ENCODE assay signal across 8 mouse cellular contexts in genomic region chr14:111674664-111675147, GRCm38 (mm10). TPM values are rescaled to one million over a fixed set of nuclear protein-coding genes. Genes with fewer than 3 reads are reported as not detected.
DNase-seq lines count a peak whose midpoint lies in the region; ATAC-seq and TF ChIP-seq lines count a peak whose summit lies in the region.

TSS of gene Slitrk5 (plus strand) at chr14:111675097.

- peak within 1 kb of the TSS; percentile 90 for H3K4me3 ChIP-seq in forebrain, postnatal 0 days (ENCODE audit: low read depth, low read length)
- peak within 1 kb of the TSS; percentile 50 for H3K4me3 ChIP-seq in liver, embryonic 12.5 days
- peak within 1 kb of the TSS; percentile 67 for H3K4me3 ChIP-seq in neural tube, embryonic 11.5 days (ENCODE audit: low read depth, low read length)
- 0 out of 2 replicates have a peak within 1 kb of the TSS, but pooled peaks have one; percentile 6 for H3K4me3 ChIP-seq in thymus, adult 2 months (ENCODE audit: control insufficient read depth, insufficient read depth, low read length)

- peak within 1 kb of the TSS; percentile 62 for H3K4me2 ChIP-seq in forebrain, postnatal 0 days (ENCODE audit: low read depth)
- H3K4me2 ChIP-seq in liver, embryonic 12.5 days = peak within 1 kb of the TSS; percentile 74
- peak within 1 kb of the TSS; percentile 62 for H3K4me2 ChIP-seq in neural tube, embryonic 11.5 days (ENCODE audit: low read depth)

- H3K9me3 ChIP-seq in forebrain, postnatal 0 days (ENCODE audit: low read length) = no peaks in the 10 kb centered on the region
- H3K9me3 ChIP-seq in liver, embryonic 12.5 days (replicated peaks) = no peaks in the 10 kb centered on the region
- no peaks in the 10 kb centered on the region for H3K9me3 ChIP-seq in neural tube, embryonic 11.5 days (ENCODE audit: control insufficient read depth, low read length)

- DNase-seq in MN1 (ENCODE audit: low spot score) = peak; percentile 83
- DNase-seq in cerebellum, adult 8-10 months = peak; percentile 96
- peak; percentile 93 for DNase-seq in forebrain, postnatal 0 days
- peak; percentile 80 to 84 for DNase-seq in heart, postnatal 14 days
- DNase-seq in kidney, postnatal 36 days = peak; percentile 71 to 90
- DNase-seq in neural tube, embryonic 11.5 days (ENCODE audit: low spot score) = peak; percentile 94
- peak; percentile 31 for DNase-seq in thymus, adult 2 months

- no peak for TF ChIP-seq POLR2A in thymus, adult 2 months (IDR thresholded peaks at IDR 0.05; ENCODE audit: control insufficient read depth, extremely low read depth, insufficient read depth, low read length, poor library complexity)

- H3K9ac ChIP-seq in forebrain, postnatal 0 days = peak within 1 kb of the TSS; percentile 94
- H3K9ac ChIP-seq in liver, embryonic 12.5 days = no peak within 1 kb of the TSS
- peak within 1 kb of the TSS; percentile 95 for H3K9ac ChIP-seq in neural tube, embryonic 11.5 days (ENCODE audit: low read length)

- no peaks in the 10 kb centered on the region for H3K27me3 ChIP-seq in forebrain, postnatal 0 days (ENCODE audit: insufficient read depth, low read length)
- H3K27me3 ChIP-seq in liver, embryonic 12.5 days (replicated peaks) = peaks cover 56% of the 10 kb centered on the region
- no peaks in the 10 kb centered on the region for H3K27me3 ChIP-seq in neural tube, embryonic 11.5 days (ENCODE audit: control insufficient read depth, insufficient read depth, low read length)
- no peaks in the 10 kb centered on the region; the same call in 1 of the 2 replicates for H3K27me3 ChIP-seq in thymus, adult 2 months (ENCODE audit: control insufficient read depth, insufficient read depth, low read length)

- no peaks in the 10 kb centered on the region for H3K36me3 ChIP-seq in forebrain, postnatal 0 days (ENCODE audit: insufficient read depth)
- H3K36me3 ChIP-seq in liver, embryonic 12.5 days = no peaks in the 10 kb centered on the region
- no peaks in the 10 kb centered on the region for H3K36me3 ChIP-seq in neural tube, embryonic 11.5 days (ENCODE audit: control insufficient read depth, insufficient read depth, low read length)
- H3K36me3 ChIP-seq in thymus, adult 2 months (ENCODE audit: control insufficient read depth, insufficient read depth, low read length) = no peaks in the 10 kb centered on the region

- H3K27ac ChIP-seq in forebrain, postnatal 0 days (ENCODE audit: low read depth, low read length) = peak within 1 kb of the TSS; percentile 97
- no peak within 1 kb of the TSS for H3K27ac ChIP-seq in liver, embryonic 12.5 days
- peak within 1 kb of the TSS; percentile 91 for H3K27ac ChIP-seq in neural tube, embryonic 11.5 days (ENCODE audit: low read depth, low read length)
- H3K27ac ChIP-seq in thymus, adult 2 months (ENCODE audit: control insufficient read depth, insufficient read depth, low read length) = no peak within 1 kb of the TSS

- H3K4me1 ChIP-seq in forebrain, postnatal 0 days (ENCODE audit: insufficient read depth) = 0 out of 2 replicates have a peak, but pooled peaks cover 4% of the 10 kb centered on the region
- 0 out of 2 replicates have a peak, but pooled peaks cover 5% of the 10 kb centered on the region for H3K4me1 ChIP-seq in liver, embryonic 12.5 days
- 0 out of 2 replicates have a peak, but pooled peaks cover 5% of the 10 kb centered on the region for H3K4me1 ChIP-seq in neural tube, embryonic 11.5 days (ENCODE audit: control insufficient read depth, insufficient read depth, low read length)
- H3K4me1 ChIP-seq in thymus, adult 2 months (replicated peaks; ENCODE audit: control insufficient read depth, insufficient read depth, low read length) = no peaks in the 10 kb centered on the region

- under 1% methylated on average over 22 of the region's 22 CpGs for WGBS in forebrain, postnatal 0 days
- under 1% methylated on average over 22 of the region's 22 CpGs for WGBS in liver, embryonic 12.5 days (ENCODE audit: insufficient replicate concordance)
- WGBS in neural tube, embryonic 11.5 days = under 1% methylated on average over 22 of the region's 22 CpGs
- WGBS in thymus, adult 2 months = 6% methylated on average over 22 of the region's 22 CpGs

- intact Hi-C loops in heart, postnatal 14 days (cut with DNase I) = loop anchor here (5.0 kb wide), 1 partner anchor 527 kb away; no protein-coding TSS in a partner anchor

- TF ChIP-seq CTCF in forebrain, postnatal 0 days (IDR thresholded peaks at IDR 0.05; ENCODE audit: low read depth) = peak; percentile 93
- TF ChIP-seq CTCF in thymus, adult 2 months (IDR thresholded peaks at IDR 0.05; ENCODE audit: borderline replicate concordance, control insufficient read depth, extremely low read depth, insufficient read depth, low read length, poor library complexity) = 0 out of 2 replicates have a peak, but pooled peaks have one; percentile 24

- peak; percentile 66 for ATAC-seq in forebrain, postnatal 0 days
- ATAC-seq in liver, embryonic 12.5 days = peak; percentile 75
- peak; percentile 63 for ATAC-seq in neural tube, embryonic 11.5 days (ENCODE audit: insufficient read depth, low FRiP score, low TSS enrichment)

RNA-seq across cellular contexts. Expression of gene Slitrk5, which starts in this region (rescaled TPM):
- 42.6 and 43.6 TPM in 2 replicates for total RNA-seq in forebrain, postnatal 0 days (2014; rRNA removed)
- 21.8 and 27.3 TPM in 2 replicates for polyA plus RNA-seq in forebrain, postnatal 0 days (2015; fragmentation: Nextera tagmentation; extraction: Ambion mirVana)
- total RNA-seq in heart, postnatal 14 days (2021) = under 1 TPM in 1 of 2 experiments, not detected in 1; 0.07 TPM
- polyA plus RNA-seq in liver, embryonic 12.5 days (2016; fragmentation: Nextera tagmentation; extraction: Ambion mirVana) = 0.07 and 0.10 TPM in 2 replicates
- polyA plus RNA-seq in neural tube, embryonic 11.5 days (2014; fragmentation: Nextera tagmentation; extraction: Ambion mirVana) = 18.9 and 19.4 TPM in 2 replicates
- polyA plus RNA-seq in thymus, adult 2 months (2012; rRNA removed) = 0.27 and 0.44 TPM in 2 replicates

Comparison
In these comparisons a context has a peak if more than half of its experiments do, and no peak if none do; other contexts are left out.
1. RNA of gene Slitrk5 (total RNA-seq): 42.6 to 43.6 TPM in forebrain, postnatal 0 days; 0.07 TPM in heart, postnatal 14 days; every median in the first group is over 10 times any median in the second.
2. RNA of gene Slitrk5 (polyA plus RNA-seq): 21.8 to 27.3 TPM in forebrain, postnatal 0 days and 18.9 to 19.4 TPM in neural tube, embryonic 11.5 days; 0.27 to 0.44 TPM in thymus, adult 2 months and 0.07 to 0.10 TPM in liver, embryonic 12.5 days; every median in the first group is over 10 times any median in the second.
3. Peak in DNase-seq in heart, postnatal 14 days; RNA of the gene not detected or under 1 TPM.
4. Peak in ATAC-seq, H3K4me3 ChIP-seq and H3K4me2 ChIP-seq in liver, embryonic 12.5 days; RNA of the gene not detected or under 1 TPM.
5. Peak in DNase-seq and H3K4me3 ChIP-seq in thymus, adult 2 months; RNA of the gene not detected or under 1 TPM.
6. DNase-seq: peak in every context shown above with its lines; median percentile 96 in cerebellum, adult 8-10 months; 94 in neural tube, embryonic 11.5 days; 93 in forebrain, postnatal 0 days; 83 in MN1; 82 in heart, postnatal 14 days; 80 in kidney, postnatal 36 days; 31 in thymus, adult 2 months.
7. H3K27ac ChIP-seq: peak in forebrain, postnatal 0 days (single experiment) and neural tube, embryonic 11.5 days (single experiment); none in liver, embryonic 12.5 days (single experiment) and thymus, adult 2 months (single experiment).
8. H3K4me3 ChIP-seq: peak in every context shown above with its lines; median percentile 90 in forebrain, postnatal 0 days; 67 in neural tube, embryonic 11.5 days; 50 in liver, embryonic 12.5 days; 6 in thymus, adult 2 months.
9. Peak in every context shown above with its lines, with median percentiles within 50 percentile points of each other: ATAC-seq and H3K4me2 ChIP-seq.